Mouse (Mus musculus): Measurements from ENCODE around the gene Upk1a.
A peak's percentile ranks its signal among the peaks of the same experiment; 100 is the strongest.

Upk1a gene

DNA sequence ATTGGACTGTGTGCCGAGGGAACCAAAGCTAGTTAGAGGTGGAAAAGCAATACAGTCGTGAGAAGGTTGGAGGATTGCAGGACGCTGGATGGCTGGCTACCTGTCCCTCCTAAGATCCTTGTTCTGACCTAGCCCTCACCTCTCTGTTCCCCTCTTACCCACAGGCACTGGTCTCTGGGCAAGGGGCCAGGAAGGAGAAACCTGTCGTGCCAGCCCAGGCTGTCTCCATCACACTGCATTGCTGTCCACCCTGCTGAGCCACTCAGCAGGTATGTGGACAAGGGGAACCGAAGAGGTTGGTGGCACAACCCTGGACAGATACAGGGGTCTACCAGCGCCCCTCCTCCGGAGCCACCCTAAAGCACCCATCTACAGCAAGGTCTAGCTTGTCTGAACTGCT lies 12.0 kb downstream of the Upk1a start:
- DNase-seq = no peak

DNA sequence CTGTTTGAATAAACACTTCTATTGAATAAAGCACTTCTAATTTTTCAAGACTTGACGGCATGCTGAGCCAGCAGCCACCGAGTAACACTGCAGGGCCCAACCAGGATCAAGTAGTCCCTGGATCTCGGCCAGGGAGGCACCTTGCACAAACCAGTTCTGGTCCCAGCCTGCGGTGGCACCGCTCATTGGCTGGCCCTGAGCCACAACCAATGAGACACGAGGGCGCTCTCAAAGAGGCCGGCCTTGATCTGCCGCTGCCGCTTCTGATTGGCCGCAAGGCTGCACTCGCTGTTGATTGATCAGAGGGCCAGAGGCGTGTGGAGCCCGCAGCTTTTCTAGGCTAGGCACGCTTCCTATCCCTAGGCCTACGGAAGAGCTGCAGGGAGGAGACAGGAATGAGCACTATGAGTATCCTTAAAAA lies 12.7 kb downstream of the Upk1a start:
- peak; percentile 92 for DNase-seq

- no peak for DNase-seq
Observed at GRCm38 (mm10) chr7:30598786-30599185, 13.9 kb downstream of the Upk1a start, which contains the start of gene Zbtb32. Gene Zbtb32, minus strand, starts transcription at chr7:30598909.

- no peak for DNase-seq
Observed at GRCm38 (mm10) chr7:30596811-30597210, 15.8 kb downstream of the Upk1a start.

GRCm38 (mm10) chr7:30596093-30596492 lies 16.6 kb downstream of the Upk1a start:
- DNase-seq = no peak

DNA sequence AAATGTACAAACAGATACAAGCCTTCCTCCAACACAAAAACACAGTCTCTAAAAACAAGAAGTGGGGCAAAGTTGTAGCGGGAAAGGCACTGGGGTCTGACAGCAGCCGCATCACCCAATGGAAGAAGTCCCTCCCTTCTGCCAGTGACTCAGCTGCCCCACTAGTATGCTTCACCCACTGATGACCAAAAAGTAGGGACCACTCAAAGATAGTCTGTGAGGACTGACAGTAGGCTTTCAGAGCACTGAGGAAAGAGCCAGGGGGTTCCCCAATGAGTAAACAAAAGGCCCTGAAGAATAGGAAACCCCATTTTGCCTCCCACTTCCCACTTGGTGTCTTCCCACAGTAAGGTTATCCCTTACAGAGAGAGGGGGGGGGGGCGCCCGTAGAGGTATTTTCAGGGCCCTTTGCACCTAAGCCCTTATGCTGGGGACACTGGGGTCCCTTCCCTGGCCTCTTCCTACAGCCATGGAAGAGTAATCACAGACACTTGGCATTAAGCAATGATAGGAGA lies 18.1 kb downstream of the Upk1a start:
- DNase-seq = no peak

GRCm38 (mm10) chr7:30593579-30594509 lies 18.8 kb downstream of the Upk1a start:
- DNase-seq = no peak

GRCm38 (mm10) chr7:30592772-30593423 lies 19.7 kb downstream of the Upk1a start:
- no peak for DNase-seq

DNA sequence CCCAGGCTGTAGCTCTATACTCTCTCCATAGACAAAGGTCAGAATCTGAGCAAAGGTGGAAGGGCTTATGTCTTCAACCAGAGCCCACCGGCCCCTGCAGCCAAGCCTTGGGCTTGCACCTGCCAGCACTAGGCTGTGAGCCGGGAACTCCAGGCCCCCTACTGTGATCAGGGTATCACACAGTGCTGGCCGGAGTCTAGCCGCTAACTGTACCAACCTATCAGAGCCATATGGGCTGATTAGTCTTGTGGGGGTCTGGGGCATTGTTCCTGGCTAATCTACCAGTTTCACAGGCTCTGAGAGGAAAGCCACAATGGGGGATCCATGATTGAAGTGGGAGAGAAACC lies 21.1 kb downstream of the Upk1a start:
- DNase-seq = no peak

DNA sequence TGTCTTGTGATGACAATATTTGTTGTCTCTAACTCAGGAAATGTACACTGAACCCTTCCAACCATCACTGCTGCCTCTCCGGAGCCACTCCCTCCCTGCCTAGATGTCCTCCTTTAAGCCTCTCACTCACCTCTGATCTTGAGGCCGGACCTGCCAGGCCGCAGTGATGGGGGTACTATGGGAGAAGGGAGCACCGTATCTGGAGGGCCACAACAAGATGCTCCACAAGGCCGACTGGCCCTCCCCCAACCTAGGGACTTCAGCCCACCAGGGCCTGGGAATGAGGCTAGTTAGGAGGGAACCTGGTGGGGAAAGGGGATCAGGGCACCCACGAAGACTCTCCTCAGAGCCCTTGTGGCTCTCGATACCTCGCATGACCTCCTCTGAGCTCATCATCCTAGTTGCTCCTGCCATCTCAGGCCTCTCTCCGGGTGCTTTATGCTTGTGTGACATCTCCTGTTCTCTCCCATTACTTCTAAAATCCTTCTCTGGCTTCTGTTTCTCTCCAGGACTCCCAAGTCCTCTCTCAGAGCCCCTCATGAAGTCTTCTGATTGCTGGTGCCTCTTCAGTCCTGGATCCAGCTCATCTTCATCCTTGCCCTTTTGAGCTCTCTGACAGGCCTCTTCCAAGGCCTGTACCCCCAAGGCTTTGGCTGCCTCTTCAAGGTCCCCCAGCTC lies 21.6 kb downstream of the Upk1a start:
- no peak for DNase-seq

- DNase-seq = peak; percentile 83
Observed at GRCm38 (mm10) chr7:30589435-30590301, 23.0 kb downstream of the Upk1a start.

DNA sequence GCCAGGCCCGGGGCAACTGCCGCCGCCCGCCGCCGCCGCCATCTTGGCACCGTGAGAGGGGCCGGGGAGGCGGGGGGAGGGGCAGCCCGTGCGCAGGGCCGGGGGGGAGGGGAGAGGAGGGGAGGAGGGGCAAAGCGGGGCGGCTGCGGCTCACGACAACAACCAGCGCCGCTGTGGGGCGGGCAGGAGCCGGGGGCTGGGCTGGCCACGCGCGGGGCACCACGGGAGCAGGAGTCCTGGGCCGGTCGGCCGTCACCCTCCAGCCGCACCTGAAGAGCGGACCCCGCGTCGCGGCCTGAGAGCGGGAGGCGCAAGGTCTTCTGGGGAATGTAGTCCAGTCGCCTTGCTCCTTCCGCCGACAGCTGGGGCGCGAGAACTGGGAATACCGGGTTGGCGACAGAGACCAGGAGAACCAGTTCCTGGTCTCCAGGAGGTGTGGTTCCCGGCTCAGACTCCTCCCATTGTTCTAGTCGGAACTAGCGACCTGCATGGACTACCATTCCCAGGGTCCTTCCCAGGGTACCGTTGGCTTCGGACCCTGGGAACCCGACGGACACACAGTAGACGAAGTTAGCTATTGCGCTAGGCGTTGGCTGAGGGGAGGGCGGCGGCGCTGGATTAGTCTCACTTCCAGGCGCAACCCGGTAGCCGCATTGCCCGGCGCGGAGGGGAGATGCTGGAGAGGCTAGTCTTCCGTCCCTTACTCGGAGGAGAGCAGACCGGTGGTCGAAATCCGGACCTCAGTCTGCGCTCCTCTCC lies 23.8 kb downstream of the Upk1a start, which contains the start of gene Kmt2b:
Kmt2b (minus strand) TSS at position 51 of the 759 bp plus-strand sequence.
- DNase-seq = peak; percentile 96

DNA sequence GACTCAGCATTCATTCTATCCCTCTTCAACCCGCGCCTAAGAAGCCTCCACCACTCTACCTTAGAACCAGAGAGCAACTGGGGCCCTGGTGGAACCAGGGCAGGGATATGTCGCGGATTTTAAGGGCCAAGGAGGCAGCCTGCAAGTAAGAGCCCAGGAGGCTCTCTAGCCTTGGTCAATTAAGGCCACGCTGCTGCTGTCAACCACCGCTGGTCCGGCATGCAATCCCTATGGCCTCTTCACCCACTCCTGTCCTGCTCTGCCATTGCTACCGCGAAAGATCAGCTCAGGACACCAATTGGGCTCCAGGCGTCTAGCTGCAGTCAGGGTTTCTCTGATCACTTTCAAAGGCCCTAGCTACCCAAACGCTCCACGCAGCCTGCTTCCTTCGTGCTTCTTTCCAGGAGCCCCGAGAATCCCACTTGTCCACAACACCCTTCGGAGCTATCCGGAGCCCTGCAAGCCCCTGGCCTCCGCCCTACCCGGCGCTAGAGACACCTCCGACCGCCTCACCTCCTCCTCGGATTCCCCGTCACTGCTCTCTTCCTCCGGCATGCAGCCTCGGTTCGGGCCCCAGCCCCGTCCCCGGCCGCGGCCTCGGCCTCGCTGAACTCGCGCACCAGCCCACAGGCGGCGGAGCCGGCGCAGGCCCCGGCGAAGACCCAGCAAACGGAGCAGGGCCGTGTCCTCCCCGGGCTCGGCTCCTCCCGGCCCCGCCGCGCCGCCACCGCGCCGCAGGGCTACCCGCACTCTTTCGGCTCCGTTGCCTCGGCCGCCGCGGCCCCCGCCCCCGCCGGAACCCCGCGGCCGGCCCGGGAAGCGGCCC lies 24.6 kb downstream of the Upk1a start:
- DNase-seq = peak; percentile 70

DNA sequence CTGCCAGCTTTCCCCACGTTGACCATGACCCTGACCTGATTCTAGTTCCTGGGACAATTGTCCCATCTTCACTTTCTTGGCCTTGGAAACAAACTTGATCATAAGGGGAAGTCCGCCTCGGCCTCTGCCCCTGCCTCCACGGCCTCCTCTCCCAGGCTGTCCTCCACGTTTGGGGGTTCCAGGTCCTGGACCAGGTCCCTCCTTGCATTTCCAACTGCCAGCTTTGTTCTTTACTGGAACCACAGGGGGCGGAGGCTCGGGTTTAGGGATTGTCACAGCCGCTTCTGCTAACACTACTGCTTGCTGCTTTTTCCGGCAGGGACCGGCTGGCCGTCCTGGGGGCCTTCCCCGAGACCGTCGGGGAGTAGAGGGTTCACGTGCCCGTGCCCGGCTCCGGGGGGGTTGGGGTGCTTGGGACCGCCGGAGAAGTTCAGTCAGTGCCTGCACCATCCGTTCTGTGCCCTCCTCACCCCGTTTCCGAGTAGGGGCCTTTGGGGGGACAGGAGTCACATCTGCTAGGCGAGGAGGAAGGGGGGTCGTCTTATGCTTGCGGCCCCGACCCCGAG lies 26.1 kb downstream of the Upk1a start:
- peak; percentile 33 for DNase-seq

- DNase-seq = peak; percentile 16
Observed at GRCm38 (mm10) chr7:30585170-30585569, 27.5 kb downstream of the Upk1a start.

DNA sequence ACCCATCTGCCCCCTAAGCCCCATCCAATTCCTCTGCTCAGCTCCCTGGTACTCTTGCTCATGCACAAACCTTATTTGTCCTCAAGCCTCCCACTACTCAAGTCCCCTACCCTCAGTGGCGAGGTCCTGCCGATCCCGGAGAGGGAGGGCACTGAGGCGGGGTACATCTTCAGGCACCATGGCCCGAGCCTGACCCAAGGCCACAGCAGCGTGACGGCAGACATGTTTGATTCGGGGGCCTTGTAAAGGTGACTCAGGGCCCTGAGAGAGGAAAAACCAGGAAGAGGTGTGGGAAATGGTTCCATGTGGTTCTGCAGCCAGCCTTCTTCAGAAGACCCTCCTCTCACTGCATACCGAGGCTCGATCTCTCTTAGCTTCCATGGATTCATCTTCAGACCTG lies 28.3 kb downstream of the Upk1a start:
- DNase-seq = peak; percentile 8

DNA sequence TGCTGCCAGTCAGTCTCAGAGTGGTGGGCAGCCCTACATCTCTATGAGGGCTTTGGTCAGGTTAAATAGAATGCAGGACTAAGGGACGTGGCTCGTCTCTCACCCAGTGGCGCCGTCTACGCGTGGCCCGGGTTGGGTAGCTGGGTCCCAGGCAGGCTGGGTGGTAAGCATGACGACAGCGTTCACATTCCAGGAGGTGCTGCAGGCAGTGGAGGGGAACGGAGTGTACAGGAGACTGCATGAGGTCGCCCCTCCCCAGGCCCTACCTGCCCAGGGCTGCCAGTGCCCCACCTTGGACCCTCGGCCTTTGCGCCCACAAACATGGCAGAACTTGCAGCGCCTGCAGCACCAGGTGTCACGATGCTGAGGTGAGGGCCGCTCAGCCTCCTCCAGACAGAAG lies 31.1 kb downstream of the Upk1a start:
- DNase-seq = peak; percentile 11

- DNase-seq = no peak
Observed at GRCm38 (mm10) chr7:30579950-30580349, 32.7 kb downstream of the Upk1a start.

GRCm38 (mm10) chr7:30572969-30573368 lies 39.7 kb downstream of the Upk1a start:
- DNase-seq = peak; percentile 71

GRCm38 (mm10) chr7:30572389-30572788 lies 40.3 kb downstream of the Upk1a start:
- DNase-seq = no peak

All from cerebellum, adult 8-10 months (tissue).